Mouse (Mus musculus): Measurements from ENCODE around the gene Myrip. TPM values are rescaled to one million over a fixed set of nuclear protein-coding genes. Genes with fewer than 3 reads are reported as not detected.
"Not testable (repeated sequence)": the region's sequence is repeated elsewhere in the genome, so short reads cannot be mapped to it uniquely, and the experiment has no call there.

The Myrip gene
- total RNA-seq, 4 experiments from 2014 or later: 0.63 to 2.1 (median 1.1) TPM

- DNase-seq (ENCODE audit: low spot score in 2 of 2): no peak
Observed at GRCm38 (mm10) chr9:120377726-120378125, 76.4 kb downstream of the Myrip start.

DNA sequence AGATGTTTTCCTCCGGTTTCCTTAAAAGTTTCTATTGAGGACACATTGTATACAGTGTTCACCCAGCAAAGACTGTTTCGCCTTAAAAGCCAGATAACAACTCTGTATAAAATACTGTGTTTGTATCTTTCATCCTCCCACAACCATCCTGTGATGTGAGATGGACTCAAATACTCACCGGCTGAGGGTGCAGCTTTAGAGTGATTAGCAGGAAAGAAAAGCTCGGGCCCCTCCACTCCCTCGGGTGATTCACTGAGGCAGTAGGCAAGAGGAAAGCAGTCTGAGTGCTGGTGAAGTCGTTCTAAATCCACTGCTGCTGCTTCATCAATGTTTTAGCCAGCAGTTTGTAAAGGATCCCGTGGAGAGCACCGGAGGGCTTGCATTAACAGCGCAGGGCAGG, 93.9 kb downstream of the Myrip start:
- no peak for DNase-seq (ENCODE audit: low spot score in 2 of 2)

DNA sequence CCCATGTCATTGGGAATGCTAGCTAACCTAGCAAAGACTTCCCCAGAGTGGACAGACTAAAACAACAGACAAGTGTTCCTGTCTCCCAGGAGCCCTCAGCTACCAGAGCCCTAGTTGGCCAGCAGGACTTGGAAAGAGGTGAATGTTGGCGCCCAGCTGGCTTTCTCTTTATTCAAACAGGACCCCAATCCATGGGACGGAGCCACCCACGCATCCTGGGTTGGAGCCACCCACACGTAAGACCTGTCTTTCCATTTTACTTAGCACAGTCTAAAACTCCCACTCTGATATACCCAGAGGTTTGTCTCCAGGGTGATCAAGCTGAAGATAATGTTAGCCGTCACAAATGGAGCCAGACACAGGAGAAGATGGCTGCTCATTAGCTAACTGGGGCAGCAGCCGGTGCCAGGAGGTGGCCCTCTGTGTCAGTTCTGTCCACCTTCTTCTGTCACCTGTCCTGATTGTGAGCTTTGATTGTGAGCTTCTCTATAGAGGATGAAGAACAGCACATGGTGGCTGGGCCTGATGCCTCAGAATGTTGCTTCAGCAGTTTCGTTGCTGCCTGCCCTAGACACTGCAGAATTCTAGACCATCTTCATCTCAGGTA, 95.4 kb downstream of the Myrip start:
- DNase-seq (ENCODE audit: low spot score in 2 of 2): no peak

GRCm38 (mm10) chr9:120398289-120398688, 97.0 kb downstream of the Myrip start:
- DNase-seq (ENCODE audit: low spot score in 2 of 2): no peak

GRCm38 (mm10) chr9:120399537-120399936, 98.2 kb downstream of the Myrip start:
- DNase-seq (ENCODE audit: low spot score in 2 of 2): not testable (repeated sequence)

DNA sequence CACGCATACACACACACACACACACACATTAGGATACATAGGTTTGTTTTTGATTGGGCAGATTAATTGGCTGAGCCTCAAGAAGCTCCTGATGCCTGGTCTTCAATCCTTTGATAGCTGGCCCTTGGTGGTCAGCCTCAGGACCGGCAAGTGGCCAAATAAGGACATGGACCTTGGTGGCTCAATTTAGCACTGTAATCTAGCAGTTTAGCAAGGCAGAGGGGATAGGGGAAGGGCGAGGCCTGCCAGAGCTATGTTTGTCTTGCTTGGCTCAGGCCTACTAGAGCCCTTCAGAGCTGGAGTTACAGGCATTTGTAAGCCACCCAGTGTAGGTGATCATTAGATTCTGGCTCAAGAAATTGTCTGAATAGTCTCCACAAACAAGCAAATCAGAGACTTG, 101.1 kb downstream of the Myrip start:
- DNase-seq (ENCODE audit: low spot score in 2 of 2): no peak

DNA sequence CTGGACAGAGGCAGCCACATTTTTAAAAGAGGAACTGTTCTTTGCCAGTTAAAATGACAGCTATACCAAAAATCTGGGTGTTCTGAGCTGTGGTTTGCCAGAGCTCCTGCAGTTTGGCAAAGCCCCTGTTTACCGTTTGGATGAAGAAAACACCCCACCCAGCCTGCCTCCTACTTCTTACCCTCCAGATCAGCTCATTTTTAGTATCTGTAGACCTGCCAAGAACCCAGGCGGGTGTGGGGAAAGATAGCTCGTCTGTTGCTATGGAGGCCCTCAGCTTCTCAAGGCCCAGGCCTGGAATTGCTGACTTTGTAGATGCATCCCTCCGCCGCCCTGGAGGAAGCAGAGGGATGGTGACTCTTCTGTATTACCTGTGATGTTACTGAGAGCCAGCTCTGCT, 102.3 kb downstream of the Myrip start:
- no peak for DNase-seq (ENCODE audit: low spot score in 2 of 2)

DNA sequence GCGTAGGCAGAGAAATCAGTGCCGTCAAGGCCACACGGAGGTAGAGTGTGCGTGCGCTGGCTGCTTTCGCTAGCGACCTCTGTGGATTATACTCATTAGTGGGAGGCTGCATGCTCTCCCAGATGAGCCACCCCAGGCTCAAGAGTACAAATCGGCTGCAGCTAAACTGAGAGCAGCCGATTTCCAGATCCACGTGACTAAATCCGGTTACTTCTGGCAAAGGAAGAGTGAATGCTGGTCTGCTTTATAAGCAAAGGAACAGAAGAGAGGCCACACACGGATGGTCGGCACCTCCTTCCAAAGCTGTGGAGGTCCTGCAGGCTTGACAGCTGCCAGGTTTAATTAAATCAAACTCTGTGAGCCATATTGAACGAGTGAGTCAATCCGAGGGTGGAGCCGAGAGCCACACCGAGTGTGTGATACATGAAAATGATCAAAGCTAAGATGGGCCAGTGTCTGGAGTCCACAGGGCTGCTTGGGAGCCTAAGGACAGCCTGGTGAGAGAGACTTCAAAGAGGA, 108.4 kb downstream of the Myrip start:
- DNase-seq (ENCODE audit: low spot score in 2 of 2): no peak

GRCm38 (mm10) chr9:120410421-120410820, 109.1 kb downstream of the Myrip start:
- no peak for DNase-seq (ENCODE audit: low spot score in 2 of 2)

DNA sequence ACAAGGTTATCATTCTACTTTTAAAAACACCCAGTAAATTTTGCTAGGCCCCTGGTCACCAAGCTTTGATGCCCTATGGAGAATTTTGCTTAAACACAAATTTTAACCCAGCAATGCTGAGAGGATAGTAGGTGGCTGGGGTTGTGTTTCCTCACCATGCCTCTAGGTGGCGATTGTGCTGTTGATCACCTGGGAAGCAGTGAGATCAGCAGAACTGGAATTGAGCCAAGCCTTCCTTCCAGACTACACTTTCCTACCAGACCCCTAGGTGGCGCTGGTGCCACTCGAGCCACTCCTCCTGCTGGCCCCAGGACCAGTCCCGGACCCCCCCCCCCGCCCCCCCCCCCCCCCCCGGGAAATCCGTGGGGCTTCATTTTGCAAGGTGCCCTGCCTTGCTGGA, 114.2 kb downstream of the Myrip start:
- DNase-seq (ENCODE audit: low spot score in 2 of 2): peak; percentile 48 to 52

- DNase-seq (ENCODE audit: low spot score in 2 of 2): no peak
Observed at GRCm38 (mm10) chr9:120416151-120416550, 114.8 kb downstream of the Myrip start.

DNA sequence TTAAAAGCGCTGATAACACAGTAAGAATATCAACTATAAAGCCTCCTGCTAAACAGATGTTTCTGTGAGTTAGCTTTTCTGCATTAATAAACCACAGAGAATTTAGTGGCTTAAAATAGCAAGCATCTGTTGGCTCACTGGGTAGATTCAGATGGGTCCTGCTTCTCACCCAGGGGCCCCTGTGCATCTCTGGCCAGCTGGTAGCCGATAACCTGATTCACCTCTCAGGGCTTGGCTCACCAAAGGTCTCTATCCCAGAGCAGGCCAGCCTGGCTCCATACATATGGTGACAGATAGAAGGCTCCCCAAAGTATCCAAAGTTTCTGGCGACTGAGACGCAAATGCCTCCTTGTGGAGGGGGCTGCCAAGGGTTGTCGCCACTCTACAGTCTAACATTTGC, 115.4 kb downstream of the Myrip start:
- no peak for DNase-seq (ENCODE audit: low spot score in 2 of 2)

DNA sequence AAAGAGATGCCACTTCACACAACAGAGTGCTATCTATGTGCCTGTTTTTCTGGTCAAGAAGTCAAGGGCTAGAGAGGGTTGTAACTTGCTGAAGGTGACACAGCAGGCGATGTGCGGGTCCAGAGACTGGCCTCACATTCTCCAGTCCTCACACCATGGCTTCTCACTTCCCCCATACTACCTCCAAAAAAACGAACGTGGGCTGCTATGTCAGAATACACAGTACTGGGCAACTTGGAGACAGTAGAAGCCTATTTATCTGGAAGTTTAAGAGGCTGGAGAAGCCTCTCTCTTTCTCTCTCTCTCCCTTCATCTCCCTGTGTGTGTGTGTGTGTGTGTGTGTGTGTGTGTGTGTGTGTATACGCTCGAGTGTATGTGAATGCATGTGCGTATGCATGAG, 117.3 kb downstream of the Myrip start:
- DNase-seq (ENCODE audit: low spot score in 2 of 2): no peak

- DNase-seq (ENCODE audit: low spot score in 2 of 2): no peak
Observed at GRCm38 (mm10) chr9:120424567-120424966, 123.3 kb downstream of the Myrip start.

- DNase-seq (ENCODE audit: low spot score in 2 of 2): no peak
Observed at GRCm38 (mm10) chr9:120425768-120426167, 124.5 kb downstream of the Myrip start.

DNA sequence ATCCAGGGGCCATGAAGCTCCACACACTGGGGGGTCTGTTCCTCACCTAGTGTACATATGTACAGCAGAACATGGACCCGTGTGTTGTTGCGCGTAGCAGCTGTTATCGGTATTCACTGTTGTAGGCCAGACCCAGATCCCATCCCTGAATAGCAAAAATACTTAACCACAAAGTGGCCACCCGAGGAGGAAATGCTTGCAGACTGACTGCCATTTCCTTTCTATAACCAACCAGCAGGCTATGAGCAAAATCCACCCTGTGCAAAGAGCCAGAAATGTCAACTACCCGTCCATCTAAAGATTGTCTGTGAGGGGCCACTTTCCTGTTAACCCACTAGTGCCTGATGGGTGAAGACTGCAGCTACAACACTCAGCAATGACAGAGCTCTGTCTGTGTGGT, 126.9 kb downstream of the Myrip start:
- DNase-seq (ENCODE audit: low spot score in 2 of 2): no peak

DNA sequence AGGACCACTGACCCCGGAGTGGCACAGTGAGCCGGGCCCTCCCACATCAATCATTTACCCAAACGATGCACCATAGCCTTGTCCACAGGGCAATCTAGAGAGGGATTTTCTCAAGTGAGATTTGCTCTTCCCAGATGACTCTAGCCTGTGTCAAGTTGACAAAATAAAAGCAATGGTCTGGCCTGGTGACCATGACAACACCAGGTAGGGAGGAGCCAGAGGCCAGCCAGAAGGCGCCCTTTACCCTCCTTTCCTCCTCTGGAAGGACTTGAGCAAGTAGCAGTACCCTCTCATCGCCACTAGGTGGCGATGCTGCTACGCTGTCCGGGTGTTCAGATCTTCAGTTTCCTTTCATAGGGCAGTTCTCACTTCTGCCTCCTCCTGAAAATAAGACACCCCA, 132.4 kb downstream of the Myrip start:
- DNase-seq (ENCODE audit: low spot score in 2 of 2): peak; percentile 7 to 28

- no peak for DNase-seq (ENCODE audit: low spot score in 2 of 2)
Observed at GRCm38 (mm10) chr9:120435841-120436240, 134.5 kb downstream of the Myrip start.

- DNase-seq (ENCODE audit: low spot score in 2 of 2): no peak
Observed at GRCm38 (mm10) chr9:120436854-120437253, 135.5 kb downstream of the Myrip start.

DNA sequence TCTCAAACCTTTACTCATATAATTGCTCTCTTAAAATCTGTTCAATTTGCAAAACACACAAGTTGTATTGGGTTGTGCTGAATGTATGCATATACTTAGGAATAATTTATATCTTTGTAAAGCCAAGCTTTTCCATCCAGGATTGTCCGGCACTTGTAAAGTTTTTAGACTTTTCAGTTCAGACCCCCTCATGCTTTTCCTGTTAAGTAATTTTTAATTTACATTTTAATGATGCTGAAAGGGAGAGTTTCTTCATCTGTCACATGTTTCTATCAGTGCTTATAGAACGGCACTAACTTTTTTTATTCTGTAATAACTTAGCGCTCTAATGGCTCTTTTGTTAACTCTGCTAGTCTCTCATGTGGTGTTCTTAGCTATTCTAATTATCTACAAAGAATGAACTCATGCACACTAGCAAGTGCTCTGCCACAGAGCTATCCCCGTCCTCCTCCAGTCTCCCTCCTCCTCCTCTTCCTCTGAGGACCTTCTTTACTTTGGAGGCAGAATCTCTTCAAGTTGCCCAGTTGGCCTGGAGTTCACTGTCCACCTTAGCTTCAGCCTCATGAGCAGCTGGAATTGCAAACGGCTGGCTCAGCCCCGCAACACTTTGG, 136.1 kb downstream of the Myrip start:
- DNase-seq (ENCODE audit: low spot score in 2 of 2): no peak

- no peak for DNase-seq (ENCODE audit: low spot score in 2 of 2)
Observed at GRCm38 (mm10) chr9:120438350-120438749, 137.0 kb downstream of the Myrip start.

DNA sequence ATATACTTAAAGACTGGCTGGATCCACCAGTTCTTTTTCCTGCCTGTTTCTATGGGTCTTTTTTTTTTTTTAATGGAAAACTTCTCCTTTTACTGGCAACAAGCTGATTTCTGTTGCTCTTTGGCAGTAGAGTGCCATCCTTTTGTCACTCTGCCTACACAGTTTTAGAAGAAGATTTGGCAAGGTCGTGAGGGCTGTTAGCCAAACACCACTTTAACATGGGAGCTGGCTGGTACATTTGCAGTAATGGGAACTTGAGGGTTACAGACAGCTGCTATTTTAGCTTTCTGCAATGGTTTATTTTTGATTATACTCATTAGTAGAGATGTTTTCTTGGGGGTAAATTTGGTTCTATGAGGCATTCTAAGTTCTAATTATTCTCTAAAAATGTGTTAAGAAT, 137.5 kb downstream of the Myrip start:
- no peak for DNase-seq (ENCODE audit: low spot score in 2 of 2)

GRCm38 (mm10) chr9:120444642-120445041, 143.3 kb downstream of the Myrip start:
- no peak for DNase-seq (ENCODE audit: low spot score in 2 of 2)

Data from gastrocnemius, adult 8-10 months (tissue).